Mouse (Mus musculus): ENCODE measurements around the gene Emc6.

Gene Emc6

DNA sequence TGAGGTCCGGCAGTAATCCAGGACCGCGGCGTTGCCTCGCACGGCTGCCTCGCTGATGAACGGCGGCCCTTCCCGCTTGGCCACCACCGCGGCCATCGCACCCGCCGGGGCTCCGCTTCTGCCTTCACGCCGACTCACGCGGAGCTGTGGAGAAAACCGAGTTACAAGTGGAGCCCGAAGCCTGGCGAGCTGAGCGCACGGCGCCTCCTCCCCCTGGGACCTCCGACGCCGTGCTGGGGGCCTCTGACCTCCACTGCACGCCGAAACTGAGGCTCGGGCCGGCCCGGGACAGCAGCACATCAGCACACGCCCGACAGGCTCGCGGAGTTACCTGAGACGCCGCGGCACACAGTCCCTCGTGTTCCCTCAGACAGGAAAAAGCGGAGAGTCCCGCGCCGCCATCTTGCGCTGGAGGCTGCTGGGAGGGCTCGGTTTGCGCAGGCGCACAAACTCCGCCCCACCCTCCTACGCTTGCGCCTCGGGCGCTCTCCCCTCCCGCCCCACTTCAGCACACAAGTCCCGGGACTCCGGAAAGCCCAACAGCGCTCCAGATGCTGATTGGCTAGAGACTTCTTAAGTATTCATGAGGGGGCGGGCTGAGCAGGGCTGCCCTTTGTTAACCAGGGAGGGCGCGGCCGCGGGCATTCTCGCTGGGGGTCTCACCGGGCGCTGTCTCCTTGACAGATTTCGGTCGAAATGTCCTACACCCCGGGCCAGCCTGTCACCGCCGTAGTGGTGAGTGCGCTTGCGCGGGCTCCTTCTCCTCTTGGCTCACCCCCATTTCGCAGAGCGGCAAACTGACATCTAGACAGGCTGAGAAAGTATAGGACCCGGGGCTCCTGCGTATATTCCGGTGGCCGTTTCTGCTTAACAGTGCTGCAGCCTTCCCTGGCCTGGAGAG lies at the start of gene Emc6, which contains the start of gene Tax1bp3:
Gene Emc6 (minus strand): TSS at position 430 of the 901 bp plus-strand sequence.
Gene Tax1bp3 (plus strand): TSS at position 476 of the 901 bp plus-strand sequence.
- DNase-seq = peak; percentile 96 to 97

DNA sequence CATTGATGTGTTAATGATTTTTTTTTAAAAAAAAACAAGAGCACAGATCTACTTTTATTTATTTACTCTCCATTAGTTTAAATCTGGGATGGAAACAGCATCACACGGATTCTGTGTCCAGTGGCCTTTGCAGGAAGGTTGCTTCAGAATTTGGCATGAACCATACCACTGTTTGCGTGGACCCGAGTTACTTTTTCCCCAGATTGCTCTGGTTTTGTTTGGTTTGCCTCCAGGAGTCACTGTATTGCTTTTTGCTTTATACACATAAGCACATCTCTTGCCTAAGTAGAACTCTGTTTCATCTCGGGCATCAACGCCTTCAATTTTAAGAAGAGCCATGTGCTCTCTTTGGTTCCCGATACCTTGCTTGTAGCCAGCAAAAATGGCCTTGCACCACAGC lies 49.0 kb upstream of the Emc6 start:
- DNase-seq = no peak

DNA sequence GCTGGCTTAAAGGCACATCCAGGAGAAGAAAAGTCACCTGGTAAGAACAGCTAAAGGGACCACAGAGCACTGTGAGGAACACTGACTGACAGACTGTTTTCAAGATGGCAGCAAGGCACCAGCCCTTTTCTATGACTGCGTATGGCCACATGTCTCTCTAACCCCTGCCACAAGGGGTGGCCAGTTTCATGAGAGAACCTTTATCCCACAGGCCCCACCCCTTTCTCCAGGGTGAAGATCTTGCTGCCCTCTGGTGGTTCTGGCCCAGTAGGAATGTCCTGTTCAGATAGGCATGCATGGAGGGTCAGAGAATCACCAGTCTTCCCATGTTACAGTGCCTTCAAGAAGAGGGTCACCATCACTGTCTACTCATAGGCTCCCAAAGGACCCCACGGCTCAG lies 47.1 kb upstream of the Emc6 start:
- DNase-seq = peak in 1 of 2 experiments; percentile 19

DNA sequence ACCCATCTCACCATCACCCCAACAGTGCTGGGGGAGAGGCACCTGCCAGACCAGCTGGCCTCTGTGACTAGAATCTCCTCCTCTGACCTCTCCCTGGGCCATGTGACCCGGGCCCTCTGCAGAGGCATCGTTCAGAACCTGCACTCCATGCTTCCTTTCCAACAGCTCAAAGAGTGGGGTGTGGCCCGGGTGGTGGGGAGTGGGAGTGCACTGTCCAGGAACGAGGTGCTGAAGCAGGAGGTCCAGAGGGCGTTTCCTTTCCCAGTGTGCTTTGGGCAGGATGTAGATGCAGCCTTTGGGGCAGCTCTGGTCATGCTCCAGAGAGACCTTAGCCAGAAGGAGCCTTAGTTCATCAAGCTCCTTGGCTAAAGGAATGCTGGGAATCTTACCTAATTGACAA lies 46.0 kb upstream of the Emc6 start:
- DNase-seq = no peak

DNA sequence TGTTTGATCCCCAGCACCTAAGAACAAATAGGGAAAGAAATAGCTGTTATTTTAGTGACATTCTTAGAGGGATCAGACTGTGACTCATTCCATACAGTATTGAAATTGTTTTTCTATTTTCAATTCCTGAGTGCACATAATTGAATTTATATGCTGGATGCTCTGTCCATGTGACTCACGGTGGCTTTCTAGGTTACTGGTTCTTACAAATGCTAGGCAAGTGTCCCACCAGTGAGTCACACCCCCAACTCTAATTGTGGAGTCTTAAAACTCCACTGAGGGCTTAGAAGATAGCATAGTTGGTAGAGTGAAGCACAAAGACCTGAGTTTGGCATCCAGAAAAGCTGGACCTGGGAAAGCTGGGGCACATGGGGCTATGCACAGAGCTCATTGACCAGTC lies 43.8 kb upstream of the Emc6 start:
- DNase-seq = no peak

DNA sequence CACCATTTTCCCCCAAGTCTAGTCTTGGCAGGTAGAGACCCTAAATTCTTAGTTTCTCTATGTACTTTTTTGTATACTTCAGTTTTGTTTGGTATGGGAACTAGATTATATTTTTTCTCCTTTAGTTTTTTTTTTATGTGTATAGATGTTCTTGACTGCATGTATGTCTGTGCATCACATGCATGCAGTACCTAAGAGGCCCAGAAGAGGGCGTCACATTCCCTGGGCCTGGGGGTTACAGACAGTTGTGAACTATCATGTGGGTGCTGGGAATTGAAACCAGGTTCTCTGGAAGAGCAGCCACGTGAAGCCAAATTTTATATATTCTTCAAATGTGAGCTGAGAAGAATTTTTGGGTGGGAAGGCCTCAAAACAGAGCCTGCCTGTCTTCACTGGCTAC lies 42.8 kb upstream of the Emc6 start:
- DNase-seq = peak; percentile 4 to 7

DNA sequence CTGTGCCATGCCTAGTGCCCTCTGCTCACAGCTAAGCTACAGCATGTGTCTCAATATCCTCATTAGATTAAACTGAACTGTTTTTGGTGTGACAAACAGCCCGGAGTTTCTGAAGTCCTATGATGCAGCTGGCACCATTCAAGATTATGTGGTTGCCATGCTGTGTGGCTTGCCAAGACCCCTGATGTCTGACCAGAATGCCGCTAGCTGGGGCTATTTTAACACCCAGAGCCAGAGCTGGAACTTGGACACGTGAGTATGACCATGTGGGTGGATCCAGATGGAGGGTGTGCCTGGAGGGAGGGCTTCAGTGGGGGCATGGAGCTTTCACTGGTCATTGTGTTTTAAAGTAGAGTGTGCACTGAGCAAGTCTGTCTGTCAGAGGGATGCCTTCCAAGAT lies 37.1 kb upstream of the Emc6 start:
- no peak for DNase-seq

DNA sequence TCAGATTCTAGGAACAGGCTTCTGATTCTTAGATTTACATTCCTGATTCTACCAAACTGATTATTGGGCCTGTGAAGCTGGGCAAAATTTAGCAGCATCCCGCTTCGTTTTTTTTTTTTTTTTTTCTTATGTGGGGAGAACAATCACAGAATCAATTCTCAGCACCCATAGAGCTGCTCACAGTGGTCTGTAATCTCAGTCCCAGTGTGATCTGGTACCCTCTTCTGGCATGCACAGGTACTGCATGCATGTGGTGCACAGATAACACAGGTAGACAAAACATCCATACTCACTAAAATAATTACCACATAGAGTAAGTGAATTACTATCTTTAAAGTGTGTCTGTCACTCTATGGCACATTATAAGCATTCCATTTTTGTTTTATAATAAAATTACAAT lies 30.8 kb upstream of the Emc6 start:
- peak; percentile 19 to 25 for DNase-seq

DNA sequence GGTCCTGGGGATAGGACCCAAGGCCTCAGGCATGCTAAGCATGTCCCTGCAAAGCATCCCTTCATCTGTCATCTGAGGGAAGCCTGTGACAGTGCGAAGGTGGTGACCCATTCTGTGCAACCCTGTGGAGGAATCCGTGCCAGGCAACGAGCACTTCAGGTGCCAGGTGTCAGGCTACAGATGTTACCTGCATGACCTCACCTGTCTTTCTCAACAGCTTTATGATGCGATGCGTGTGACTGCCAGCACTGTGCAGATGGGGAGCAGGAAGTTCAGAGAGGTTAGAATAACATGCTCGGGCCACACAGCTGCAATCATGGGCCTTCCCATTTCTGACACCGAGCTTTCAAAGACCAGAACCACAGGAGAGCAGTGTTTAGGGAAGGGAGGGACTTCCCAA lies 28.4 kb upstream of the Emc6 start:
- no peak for DNase-seq

DNA sequence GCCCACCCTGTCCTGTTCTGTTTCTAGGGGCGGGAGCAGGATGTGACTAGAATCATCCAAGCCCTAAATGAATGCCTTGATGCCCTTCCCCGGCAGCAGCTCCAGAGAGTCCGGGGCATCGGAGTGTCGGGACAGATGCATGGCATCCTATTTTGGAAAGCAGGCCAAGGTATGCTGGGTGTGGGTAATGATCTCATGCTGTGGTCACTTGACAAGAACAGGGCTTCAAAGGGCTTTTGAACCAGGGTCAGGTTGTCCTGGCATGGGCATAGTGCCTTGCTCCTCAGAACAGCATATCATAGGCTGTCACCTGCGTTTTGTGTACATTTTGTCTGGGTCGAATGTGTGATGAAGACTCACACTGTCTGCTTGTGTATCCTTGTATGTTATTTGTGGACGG lies 27.1 kb upstream of the Emc6 start:
- DNase-seq = no peak

DNA sequence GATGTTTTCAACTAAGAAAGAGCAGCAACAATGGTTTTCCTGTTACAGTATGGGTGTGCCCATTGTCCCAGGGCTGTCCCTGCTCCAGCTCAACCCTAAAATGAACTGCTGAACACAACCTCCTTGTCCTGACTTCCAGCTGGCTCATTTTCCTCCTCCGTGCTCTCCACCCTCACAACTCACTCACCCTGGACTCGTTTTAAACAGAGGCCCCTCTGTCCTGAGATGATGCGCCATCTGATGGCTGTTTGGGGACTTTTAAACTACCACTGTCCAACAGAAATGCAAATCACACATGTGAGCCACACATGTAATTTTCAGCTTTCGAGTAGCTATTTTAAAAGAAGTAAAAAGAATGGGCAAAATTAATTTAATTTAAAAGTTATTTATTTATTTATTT lies 24.8 kb upstream of the Emc6 start:
- no peak for DNase-seq

DNA sequence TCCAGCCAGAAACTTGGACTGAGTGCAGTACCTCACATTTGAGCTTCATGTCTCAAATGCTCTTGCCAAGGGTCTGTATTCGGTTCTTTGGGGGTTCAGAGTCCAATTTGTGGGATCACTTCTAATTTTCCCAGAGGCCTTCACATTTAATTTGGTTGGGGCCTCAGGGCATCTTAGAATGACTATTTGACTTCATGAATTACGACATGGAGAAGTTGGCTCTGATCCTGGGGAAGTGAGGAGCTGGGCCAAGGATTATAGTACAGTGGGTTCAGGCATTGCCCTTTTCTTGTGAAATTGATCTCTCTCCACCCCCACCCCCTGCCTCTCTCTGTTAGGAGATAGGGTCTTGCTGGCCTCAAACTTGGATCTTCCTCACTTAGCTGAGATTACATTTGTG lies 24.2 kb upstream of the Emc6 start:
- no peak for DNase-seq

DNA sequence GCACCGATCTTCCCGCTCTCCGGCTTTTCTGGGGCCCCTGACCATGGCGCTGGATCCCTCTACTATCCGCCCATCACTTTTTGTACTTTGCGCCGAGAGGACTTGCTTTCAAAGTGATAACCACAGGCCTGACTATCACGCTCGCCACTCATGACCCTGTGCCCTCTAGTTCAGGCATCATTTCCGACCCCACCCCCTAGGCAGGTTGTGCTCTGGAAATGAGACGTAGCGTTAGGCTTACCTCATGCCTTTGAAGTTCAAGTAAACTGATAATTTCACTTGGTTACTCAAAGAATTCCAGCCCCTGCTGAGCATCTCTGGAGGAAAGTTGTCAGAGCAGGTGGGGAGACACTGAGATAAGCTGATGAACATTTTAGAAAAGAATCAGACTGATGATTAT lies 23.0 kb upstream of the Emc6 start:
- DNase-seq = peak; percentile 48 to 51

DNA sequence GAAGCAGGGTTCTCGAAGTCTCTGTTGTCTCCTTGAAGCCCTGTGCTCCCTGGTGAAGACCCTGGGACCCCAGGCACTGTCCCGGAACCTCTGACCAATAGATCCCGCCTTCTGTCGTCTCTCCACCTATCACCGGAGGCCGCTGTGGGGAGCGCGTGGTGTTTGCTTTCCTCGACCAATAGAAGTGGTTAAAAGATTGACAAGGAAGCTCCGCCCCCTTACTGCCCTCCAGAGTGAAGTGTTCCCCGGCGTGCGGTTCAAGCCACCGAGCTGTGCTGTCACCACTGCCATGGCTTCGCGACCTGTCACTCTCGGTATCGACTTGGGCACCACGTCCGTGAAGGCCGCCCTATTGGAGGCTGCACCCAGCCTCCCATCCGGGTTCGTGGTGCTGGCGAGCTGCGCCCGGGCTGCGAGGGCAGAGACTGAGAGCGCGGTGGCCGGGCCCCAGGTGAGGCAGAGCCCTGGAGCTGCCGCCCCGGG lies 22.4 kb upstream of the Emc6 start, which contains the start of gene Shpk:
Gene Shpk (plus strand): TSS at position 231 of the 483 bp plus-strand sequence.
- DNase-seq = peak; percentile 92 to 93

DNA sequence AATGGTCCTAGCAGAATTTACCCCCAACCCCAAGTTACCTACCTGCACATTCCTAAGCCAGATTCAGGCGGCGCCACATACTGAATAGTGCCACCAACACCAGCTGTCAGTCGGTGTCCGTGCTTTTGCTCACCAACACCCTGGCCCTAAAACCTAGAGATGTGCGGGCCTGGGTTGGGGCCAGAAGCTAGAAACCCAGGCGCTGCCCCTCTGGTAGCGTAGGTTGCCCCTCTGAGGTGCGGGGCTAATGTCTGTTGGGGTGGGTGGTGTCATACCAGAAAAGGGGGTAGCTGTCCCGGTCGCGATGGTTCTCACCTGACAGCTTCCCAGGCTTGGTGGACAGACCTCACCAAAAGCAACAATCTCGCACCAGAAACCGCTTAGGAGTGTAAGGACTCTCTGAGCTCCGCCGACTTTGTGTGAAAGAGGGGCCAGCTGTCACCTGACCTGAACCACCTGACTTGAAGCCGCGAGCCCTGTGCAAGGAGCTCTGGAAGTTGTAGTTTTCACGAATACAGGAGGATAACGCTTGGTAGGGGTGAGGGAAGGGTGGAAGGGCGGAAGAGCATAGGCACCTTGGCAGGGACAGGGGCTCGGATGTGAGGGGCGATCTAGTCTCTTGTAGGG lies 21.9 kb upstream of the Emc6 start, which contains the start of gene Ctns:
Gene Ctns (minus strand): TSS at position 440 of the 627 bp plus-strand sequence.
- no peak for DNase-seq

DNA sequence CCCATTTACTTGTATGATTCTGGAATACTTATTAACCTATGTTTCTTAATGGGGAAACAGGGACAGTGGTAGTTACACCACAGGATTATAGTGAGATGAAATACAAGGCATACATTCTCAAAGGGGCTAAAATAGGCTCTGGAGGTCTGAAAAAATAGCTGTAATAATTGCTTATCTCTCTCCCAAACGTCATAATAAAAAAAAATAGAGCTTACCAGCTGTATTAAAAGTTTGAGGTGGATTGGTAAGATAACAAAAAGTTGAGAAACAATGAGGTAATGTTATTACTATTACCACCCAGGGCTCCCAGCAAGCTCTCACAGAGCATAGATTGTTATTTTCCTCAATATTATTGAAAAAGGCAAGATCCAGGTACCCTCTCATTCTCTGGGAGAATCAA lies 21.4 kb upstream of the Emc6 start:
- no peak for DNase-seq

DNA sequence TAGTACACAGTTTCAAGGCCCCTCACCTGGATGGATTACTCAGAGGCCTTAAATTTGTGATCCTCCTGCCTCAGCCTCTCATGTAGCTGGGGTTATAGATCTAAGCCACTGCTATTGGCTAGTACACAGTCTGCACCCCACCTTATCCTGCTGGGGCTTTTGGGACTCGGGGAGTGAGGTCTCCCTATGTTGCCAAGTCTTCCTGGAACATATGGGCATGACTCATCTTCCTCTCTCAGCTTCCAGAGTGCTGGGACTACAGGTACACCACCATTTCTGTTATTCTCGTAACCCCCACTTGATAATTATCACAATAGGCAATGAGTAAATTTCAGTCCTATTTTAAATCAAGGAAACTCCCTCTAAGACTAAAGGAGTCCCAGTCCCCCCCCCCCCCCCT lies 17.6 kb upstream of the Emc6 start:
- no peak for DNase-seq

DNA sequence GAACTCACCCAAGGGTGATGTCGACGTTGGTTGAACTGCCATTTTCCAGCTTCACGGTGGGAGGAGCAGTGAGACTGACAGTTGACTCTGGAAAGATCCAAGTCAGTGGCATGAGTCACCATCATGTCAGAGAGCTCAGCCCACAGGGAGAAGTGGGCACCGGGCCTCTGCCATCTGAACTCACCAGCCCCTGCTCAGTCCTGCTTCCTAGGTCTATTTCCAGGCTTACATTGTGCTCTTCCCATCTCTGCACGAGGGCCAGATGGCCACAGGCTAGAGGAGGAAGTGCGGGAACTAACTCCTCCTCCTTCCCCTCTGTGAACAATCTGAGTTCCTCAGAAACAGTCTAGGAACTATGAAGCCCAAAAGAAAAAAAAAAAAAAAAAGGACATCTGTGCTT lies 16.2 kb upstream of the Emc6 start:
- DNase-seq = no peak

DNA sequence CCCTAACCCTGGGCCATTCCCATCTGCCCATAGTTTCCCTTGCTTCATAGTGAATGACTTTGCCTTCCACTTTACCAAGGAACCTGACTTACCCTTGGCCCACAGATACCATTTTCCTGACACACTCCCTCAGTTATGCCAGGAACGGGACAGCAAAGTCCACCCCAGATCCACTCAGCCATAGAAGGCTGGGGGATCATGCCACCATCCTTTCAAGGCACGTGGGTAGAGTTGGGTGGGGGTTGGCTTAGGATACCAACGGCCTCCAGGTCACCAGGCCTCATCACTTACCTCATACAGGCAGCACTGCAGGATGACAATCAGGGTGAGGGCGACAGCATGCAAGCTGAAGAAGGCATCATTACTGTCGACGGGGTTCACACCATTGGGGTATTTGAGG lies 10.4 kb upstream of the Emc6 start:
- DNase-seq = no peak

DNA sequence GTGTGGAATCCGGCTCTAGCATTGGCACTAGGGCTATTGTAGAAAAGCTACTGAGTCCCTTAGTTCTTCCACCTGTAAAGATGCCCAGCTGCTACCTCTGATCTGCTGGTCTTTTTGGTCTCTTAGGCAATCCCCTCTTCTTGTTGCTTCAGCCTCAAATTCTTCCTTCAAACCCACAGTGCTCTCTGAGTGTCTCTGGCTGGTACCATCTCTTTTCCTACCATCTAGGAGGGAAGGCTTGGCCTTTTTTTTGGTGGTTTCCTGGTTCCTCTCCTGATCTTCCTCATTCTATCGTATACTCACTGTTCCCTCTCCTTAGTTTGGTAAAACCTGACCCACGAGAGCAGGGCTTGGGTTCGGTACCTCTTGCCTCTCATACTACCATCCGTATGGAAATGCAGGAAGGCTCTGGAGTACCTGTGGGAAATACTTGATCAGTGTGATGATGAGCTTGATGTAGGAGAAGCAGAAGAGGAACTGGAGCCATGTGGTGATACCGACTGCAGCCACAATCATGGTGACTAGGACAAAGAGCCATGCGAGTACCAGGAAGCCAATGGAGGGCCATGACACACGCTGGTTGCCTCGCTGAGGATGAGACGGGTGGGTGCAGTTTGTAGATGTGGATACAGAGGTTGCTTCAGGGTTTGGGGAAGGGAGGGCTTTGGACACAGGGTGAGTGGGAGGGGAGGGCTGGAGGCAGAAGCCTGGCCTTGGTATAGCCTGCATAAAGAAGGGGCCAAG lies 9.2 kb upstream of the Emc6 start:
- DNase-seq = no peak

DNA sequence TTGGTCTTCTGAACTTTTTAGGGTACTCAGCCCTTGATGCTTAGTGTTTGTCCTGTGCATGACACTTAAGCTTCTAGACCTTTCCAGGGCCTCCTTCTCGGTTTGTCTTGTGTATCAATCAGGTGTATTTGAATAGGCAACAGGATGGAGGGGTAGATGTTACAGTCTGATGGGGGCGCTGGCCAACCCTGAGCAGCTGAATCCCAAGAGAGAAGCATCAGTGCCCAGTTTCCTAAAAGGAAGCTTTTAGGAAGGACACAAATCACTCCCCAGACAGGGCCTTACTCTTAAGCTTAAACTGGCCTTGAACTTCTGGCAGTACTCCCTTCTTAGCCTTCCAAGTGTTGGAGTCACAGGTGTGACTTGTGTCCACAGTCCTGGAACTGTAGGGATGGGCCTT lies 1.1 kb upstream of the Emc6 start:
- peak in 1 of 2 experiments; percentile 10 for DNase-seq

DNA sequence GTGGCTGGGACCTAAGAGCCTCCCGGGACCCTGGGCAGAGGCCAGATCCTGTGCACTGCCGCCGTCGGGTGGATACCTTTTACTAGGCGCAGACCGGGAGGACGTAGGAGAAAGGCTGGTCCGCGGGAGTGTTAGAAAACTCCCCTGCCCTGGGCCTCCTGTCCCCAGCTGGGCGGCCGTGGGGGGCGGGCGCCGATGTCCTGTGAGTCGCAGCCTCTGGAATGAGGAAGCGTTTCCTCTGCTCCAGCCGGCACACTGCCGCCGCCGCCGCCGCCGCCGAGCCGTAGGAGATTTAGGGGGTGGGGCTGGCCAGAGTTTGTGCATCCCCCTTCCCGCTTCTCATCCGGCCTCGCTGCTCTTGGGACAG lies 655 bp upstream of the Emc6 start:
- DNase-seq = no peak

DNA sequence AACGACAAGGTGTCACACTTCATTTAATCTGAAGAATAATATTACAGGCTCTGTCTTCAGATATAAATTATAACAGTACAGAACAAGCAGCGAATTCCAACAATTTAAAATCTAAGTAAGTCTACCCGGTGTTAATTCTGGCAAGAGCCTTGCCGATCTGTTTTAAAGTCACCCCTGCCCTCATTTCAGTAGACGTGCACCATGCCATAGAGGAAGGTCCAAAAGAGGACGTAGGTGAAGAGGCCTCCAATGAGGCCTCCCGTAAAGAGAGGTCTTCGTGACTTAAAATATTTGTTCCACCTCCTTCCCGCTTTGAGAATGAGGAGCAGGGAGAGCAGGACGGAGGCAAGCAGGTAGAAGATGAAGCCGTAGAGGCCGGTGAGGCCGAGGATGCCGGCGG lies 651 bp downstream of the Emc6 start:
- no peak for DNase-seq

Data from B cell, adult 2 months (primary cell).